Mouse (Mus musculus) neural tube, embryonic 10.5 days (tissue): ENCODE data around the gene Nid2.

ENCODE experiments used
- DNase-seq: peaks from one replicate; pipeline ENCODE4 v3.0.0-alpha.2; 2017; ENCODE audit warnings: low spot score; ENCODE audit errors: extremely low spot score

The Nid2 gene

DNA sequence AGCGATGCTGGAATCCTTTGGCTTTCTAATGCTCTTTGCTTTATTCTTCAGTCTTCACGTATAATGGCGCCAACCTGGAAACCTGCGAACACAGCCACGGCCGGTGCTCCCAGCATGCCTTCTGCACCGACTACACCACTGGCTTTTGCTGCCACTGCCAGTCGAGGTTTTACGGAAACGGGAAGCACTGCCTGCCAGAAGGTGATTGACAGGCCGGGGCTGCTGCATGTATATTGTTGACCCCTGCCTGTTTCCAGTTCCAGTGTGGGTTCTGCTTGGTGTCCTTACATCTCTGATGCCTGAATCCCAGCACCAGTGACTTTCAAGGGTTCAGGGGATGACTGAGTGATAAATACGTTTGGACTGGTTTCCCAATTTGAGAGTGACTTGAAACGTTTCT, 26.9 kb downstream of the Nid2 start:
- no peak for DNase-seq

DNA sequence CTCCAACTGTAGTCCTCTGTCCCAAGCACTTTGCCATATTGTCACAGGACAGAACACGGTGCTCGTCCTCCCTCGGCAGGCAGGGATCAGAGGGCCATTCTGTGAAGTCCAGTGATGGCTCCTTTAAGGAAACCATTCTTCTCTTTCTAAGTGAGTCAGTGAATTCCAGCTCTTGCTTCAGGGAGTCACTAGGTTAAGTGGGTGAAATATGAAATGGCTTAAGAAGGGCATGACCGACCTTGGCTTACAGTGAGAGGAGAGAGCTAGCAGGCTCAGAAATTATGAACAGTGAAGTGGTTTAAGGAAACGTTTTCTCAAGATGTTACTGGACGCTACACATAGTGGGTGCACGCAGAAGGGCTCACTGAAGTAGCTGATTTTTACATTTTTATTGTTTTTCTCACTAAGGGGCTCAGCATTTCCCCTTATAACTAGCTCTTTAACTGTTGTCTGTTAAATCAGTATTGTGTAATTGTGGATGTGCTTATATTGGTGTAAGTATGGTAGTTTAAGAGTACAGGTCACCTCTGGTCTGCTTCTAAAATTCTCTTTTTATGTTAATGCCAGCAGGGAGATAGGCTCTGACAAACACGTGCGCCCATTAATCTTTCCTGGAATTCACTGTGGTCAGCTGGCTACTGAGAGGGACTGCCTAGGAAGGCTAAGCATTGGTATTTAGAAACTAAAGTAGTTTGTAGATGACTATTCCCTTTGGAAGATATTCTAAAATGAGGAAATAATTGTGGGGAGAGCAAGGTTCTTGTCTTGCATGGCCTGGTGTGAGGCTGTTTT, 34.9 kb downstream of the Nid2 start:
- no peak for DNase-seq

DNA sequence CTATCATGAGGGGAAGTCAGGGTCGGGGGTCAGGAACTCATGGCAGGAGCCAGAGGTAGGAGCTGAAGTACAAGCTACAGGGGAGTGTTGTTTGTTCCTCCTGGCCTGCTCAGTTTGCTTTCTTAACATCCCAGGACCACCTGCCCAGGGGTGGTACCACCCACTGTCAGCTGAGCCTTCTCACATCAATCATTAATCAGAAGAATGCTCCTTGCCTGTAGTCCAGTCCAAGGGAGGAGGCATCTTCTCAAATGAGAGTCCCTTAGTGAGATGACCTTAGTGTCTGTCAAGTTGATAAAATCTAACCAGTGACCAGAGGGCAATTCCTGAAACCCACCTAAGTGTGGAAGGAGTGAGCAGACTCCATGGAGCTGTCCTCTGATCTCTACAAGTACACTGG, 37.4 kb downstream of the Nid2 start:
- no peak for DNase-seq

DNA sequence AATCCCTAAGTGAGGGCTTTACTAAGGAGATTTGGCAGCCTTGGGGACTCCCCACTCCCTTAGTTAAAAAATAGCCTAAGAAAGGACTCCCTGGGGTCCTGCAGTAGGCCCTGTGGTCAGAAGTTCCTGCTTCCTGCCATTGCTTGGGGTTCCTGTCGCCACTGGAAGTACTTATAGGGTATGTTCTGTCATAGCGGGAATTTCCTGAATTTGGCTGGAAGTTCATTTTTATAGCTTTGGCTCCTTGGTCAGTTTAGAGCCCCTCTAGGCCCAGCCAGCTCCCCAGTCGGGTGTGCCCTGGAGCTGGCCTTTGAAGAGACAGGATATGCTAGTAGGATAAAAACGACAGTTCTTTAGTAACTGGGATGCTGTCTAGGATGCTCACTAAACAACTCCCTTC, 43.8 kb downstream of the Nid2 start:
- DNase-seq = no peak

DNA sequence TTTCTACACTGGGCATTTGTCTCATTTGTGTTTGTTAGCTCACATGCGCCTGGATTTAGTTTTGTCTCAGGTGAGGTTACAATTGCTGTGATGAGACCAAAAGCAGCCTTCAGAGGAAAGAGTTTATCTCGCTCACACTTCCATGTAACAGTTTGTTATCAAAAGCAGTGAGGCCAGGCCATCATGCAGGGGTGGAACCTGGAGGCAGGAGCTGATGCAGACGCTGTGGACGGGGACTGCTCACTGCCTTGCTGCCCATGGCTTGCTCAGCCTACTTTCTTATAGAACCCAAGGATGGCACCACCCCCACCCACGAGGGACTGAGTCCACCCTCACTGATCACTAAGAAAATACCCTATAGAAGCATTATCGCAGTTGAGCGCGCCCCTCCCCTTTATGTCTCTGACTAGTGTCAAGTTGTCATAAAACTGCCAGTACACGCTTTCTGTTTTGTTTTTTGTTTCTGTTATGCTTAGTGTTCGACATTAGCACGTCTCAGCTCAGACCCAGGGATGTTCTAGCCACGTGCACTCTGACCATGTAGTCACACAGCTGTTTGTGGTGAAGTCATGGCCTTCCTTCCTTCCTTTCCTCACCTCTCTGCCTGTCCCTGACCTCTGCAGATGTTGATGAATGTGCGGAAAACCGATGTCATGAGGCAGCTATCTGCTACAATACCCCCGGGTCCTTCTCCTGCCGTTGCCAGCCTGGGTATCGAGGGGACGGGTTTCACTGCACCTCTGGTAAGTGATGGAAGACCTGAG, 45.7 kb downstream of the Nid2 start:
- DNase-seq = no peak

DNA sequence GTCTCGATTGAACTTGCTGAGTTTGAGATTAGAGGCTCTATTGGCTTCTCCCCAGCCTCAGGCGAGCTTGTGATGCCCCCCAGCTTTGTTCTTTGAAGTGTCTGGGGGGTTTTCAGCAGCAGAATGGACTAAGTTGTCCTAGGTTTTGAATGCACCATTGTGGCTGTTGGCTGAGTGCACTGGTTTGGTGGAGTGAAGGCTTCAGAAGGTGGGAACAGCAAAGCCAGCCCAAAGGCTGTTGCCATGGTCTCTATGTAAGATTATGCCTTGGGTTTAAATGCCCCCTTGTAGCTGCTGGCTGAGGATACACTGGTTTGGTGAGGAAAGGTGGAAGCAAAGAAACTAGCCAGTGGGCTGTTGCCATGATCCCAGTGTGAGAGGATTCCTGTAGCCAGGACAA, 49.4 kb downstream of the Nid2 start:
- DNase-seq = no peak

DNA sequence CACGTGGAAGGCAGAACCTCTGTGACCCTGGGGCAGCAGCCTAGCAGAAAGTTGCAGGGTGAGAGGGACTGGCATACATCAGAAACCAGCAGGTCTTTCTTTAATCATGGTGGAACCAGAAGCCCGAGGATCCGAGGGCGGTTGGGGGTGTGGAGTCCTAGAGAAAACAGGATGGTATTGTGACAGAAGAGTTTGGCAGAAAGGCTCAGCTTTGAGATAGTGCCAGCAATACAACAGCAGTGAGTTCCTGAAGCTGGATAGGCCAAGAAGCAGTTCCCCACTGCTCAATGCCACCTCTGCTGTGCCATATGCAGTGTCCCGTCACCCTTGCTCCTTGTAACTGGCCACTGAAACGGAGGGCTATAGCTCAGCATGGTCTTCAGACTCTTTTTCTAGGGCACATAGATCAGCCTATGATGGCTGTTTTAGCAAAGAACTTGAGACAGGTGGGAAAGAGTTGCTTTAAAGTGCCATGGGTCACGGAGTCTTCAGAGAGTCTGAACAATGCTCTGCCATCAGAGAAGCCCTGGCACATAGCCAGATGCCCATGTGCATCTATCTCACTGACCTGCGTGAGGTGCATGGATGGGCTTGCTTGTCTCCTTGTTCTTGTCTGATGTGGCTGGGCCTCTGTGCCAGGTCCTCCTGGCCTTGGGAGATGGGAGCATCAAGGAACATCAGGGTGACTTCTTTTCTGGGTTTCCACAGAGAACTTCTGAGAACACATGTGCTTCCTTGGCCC, 50.6 kb downstream of the Nid2 start:
- no peak for DNase-seq

DNA sequence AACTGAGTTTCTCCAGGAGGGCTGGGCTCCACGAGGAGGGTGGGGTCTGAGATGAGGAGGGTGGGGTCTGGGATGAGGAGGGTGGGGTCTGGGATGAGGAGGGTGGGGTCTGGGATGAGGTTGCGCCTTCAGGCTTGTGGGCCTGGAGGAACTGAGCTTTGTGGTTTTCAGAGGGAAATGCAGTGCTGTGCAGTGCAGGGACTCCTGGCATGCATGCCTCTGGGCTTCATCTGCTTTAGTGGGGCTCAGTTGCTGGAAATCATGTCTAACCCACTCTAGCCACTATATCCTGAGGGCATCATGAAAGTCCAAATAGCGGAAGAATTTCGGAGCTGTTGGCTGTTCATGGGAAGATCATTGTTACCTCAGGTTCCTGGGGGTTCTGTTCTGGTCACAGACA, 52.2 kb downstream of the Nid2 start:
- DNase-seq = no peak

DNA sequence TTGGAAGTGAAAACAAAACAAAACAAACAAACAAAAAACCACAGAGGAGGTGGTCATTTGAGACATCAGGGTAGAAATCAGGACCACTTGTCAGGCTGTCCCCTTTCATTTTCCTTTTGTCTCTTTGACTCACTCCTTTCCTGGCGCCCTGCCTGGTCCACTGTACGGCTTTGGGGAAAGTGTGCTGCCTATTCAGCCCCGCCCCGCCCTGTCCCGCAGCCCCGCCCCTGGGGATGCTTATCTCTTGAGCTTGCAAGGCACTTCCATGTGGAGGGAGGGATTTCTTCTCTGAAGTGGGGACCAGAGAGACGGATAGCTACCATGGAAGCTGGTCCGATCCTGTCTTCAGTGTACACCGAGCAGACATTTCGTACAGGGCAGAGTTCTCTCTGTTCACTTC, 52.6 kb downstream of the Nid2 start:
- DNase-seq = no peak

DNA sequence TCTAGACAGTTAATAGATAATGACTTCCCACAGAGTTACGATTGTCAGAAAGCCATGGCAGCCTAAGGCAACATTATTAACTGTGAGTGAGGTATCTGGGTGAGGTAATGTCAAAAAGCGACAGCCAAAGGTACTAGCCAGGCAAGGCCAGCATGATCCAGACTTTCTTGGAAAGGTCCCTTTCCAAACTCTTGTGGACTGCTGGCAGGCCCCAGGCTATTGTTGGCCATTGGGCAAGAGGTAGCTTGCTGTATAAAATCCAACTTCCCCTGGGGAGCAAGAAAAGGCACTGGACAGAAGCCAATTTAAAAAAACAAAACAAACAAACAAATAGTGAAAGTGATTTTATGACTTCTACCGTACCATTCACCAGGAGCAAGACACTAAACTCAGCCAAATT, 56.3 kb downstream of the Nid2 start:
- no peak for DNase-seq

DNA sequence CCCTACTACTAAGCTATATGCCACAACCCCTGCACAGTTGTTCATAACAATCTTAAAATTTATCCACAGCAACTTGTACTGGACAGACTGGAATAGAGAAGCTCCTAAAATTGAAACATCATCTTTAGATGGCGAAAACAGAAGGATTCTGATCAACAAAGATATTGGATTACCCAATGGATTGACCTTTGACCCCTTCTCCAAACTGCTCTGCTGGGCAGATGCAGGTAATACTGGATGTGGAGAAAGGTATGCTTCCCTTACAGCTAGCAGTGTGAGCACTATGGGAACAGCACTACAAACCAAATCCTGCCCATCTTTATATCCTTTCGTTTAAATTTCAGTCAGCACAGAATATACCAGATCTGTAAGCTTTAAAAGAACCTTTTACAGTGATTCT, 56.8 kb downstream of the Nid2 start:
- no peak for DNase-seq

DNA sequence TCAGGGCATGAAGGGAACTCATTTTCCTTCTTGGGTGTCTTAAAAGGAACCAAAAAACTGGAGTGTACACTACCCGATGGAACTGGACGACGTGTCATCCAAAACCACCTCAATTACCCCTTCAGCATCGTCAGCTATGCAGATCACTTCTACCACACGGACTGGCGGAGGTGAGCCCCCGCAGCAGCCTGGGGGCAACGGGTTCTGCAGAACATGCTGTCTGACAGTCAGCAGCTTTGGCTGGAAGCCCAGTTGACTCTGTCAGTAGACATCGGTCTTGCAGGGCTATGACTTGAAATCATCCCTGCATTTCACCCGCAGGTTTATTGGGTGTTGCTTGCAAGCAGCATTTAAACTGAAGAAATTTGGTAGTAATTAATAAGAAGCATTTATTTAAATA, 58.9 kb downstream of the Nid2 start:
- DNase-seq = no peak

DNA sequence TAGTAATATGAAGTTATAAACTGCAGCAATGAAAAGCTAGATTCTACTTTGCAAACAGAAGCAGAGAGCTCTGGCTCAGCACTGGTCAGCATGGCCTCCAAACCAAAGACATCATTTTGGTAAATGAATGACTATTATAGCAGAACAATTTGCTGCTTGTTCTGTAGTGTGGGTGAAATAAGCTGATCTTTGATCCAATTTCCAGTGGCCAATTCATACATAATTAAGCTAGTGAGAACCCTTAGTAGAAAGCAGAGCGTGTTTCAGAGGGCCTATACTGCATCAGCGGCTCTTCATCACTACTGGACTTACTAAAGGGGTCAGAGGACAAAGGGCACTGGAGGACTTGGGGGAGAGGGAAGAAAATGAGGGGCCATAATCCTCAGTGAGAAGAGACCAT, 62.0 kb downstream of the Nid2 start:
- no peak for DNase-seq

DNA sequence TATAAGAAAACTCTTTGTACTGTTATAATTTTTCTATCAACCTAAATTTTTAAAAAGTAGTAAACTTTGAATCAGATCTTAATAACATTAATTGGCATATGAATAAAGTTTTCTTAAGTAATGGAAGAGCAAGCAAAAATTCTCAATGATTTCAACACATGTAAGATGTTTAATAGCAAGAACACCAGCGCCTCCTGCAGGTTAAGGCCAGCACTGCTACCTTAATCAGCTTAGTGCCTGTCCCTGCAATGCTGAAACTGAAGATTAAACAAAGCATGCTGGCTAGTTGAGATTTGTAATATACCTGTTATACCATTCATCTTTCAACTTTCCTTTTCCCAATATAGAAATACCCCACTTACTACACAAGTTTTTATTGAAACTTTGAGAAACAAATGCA, 66.9 kb downstream of the Nid2 start:
- DNase-seq = peak; percentile 76

DNA sequence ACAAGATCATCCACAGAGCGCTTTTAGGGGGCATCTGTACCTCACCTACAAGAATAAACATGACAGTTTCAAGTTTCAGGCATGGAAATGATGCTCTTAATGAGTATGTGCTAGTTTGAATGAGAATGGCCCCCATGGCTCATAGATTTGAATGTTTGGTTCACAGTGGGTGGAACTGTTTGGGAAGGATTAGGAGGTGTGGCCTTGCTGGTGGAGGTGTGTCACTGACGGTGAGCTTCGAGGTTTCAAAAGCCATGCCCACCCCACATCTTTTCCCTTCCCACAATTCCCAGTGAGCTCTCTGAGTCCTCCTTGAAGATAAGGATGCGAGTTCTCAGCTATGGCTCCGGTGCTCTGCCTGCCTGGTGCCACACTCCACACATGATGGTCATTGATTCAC, 70.6 kb downstream of the Nid2 start:
- no peak for DNase-seq

DNA sequence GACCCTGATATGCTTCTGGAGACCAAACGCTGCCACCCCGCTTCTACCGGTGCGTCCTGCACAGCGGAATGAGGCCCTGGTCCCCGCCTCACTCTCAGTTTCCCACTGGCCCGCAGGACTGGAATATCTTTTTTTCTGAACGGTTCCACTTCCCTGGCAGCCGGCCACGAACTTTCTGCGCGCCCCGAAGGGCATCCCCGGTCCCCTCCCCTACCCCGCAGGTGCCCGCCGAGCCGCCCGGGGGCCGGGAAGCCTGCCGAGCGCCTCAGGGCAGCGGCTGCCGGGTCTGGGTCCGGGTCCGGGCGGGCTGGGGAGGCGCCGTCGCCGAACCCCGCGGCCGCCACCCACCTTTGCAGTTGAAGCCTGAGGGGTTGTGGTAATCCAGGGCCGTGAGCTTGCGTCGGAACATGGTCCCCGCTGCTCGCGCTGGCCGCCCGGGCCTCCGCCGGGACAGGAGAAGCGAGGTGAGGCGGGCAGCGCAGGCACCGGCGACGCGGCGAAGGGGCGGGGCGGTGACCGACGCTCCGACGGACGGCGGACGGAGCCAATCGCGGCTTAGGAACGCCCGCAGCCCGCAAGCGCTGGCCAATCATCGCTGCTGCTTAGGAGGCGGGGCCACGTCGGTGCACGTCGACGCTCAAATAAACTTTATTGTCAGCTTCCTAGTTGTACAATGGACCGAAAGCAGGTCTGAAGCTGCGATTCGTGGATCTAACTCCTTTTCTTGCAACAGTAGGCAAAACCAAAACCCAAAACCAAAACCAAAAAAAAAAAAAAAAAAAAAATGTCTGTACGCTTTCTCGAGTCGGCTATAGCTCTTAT, 72.5 kb downstream of the Nid2 start, which contains the start of gene Rtraf:
Gene Rtraf (minus strand): TSS at position 504 of the 822 bp plus-strand sequence.
- peak; percentile 89 for DNase-seq

DNA sequence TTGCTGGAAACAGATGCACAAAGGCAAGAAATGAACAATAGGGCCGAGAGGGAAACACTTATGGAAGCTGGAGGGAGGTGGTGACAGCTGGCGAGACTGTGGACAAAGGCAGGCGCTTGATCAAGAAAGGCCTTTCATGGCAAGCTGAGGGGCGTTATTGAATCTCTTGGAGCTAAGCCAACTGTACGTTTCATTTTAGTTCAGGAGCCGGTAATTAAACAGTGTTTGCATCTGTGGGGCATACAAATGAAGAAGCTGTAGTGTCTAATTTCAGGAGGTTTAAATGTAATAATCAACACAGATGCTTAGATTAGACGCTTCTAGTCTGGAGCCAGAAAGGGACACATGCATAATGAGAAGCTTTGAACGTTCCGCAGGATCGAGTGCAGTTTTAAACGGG, 74.4 kb downstream of the Nid2 start:
- no peak for DNase-seq

DNA sequence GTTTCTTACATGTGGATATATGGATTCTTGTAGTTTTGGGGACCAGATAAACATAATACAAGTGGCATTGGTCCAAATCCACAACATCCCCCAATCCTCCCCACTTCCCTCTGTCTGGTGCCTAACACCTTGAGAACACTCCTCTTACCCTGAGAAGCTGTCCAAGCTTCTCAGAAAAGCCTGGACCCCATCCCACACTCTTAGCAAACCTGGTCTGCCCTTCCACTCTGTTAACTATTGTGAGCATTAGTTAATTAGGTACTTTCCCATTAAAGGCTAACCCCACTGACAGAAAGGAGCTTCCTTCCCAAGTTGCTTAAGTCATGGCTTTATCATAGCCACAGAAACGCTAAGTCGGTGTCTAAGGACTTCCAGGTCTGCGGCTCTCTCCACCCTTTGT, 85.2 kb downstream of the Nid2 start:
- DNase-seq = no peak

DNA sequence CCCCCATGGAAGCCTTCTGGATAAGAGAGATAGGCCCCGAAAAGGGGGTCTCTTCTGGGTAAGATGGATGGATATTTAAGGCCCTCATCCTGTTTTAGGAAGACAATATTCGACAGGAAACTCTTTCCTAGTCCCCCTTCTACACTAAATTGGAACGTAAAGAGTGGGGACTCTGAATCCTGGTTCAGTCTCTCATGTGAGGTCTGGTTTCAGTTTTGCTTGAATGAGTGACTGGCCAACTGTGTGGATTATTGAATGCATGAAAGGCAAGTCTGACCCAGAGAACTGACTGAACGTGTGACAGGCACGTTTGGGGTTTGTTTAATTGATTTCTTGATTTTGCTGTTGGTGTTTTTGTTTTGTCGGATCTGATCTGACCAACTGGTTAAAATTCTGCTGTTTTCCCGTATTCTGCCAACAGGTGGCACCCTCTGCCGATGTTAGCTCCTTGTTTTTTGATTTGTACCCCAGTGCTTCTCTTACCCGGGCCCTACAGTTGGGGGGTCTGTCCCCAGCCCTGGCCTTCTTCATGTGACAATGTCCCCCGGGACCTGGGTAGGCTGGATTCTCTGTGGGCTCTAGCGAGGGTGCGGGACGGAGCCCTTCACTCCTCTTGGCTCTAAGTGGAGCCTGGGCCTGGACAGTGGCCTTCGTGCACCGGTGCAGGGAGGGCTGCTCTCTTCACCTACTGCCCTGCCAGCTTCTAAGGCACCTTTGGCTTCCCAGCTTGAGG, 88.7 kb downstream of the Nid2 start:
- DNase-seq = peak; percentile 73

DNA sequence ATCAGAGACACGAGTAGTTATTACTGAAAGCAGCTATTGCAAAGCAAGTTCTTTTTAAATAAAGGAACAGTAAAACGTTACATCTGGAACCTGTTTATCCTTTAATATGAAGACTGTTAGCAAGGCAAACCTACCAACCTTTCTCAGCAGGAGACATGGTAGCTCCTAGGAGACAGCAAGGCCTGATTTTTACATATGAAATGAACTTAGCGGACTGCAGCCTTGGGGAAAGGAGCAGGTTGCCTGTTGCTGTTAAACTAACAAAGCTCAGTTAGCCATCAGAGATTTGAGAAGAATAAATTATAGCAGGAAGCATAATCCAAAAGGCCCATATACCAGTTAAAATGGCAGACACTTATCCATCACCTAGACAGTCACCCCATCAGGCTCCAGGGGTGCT, 102.4 kb downstream of the Nid2 start:
- DNase-seq = no peak

DNA sequence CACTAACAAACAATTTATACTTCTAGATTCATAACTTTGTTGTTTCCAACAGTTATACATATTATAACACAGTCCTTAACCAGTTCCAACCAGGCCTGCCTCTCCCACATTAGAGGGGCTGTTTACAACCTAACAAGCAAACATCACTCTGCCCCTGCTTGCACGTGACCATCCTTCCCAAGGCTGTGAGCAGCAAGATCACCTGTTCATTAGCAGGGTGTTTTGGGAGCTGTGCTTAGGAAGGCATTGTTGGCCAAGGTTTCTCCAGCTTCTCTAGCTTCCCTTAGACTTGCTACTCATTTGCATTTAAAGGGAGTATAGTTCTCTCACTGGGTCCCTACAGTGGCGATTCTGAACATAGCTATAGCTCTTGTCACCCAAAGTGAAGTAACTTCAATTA, 107.2 kb downstream of the Nid2 start:
- DNase-seq = no peak
